Mouse (Mus musculus) mesoderm, embryonic 11.5 days (tissue): ENCODE measurements around the gene Polr1a.
"Not testable (repeated sequence)": the region's sequence is repeated elsewhere in the genome, so short reads cannot be mapped to it uniquely, and the experiment has no call there.

ENCODE experiments used
- DNase-seq: peaks from one replicate; pipeline ENCODE4 v3.0.0-alpha.2; 2012; ENCODE audit warnings: low read depth, low spot score

Polr1a gene

DNA sequence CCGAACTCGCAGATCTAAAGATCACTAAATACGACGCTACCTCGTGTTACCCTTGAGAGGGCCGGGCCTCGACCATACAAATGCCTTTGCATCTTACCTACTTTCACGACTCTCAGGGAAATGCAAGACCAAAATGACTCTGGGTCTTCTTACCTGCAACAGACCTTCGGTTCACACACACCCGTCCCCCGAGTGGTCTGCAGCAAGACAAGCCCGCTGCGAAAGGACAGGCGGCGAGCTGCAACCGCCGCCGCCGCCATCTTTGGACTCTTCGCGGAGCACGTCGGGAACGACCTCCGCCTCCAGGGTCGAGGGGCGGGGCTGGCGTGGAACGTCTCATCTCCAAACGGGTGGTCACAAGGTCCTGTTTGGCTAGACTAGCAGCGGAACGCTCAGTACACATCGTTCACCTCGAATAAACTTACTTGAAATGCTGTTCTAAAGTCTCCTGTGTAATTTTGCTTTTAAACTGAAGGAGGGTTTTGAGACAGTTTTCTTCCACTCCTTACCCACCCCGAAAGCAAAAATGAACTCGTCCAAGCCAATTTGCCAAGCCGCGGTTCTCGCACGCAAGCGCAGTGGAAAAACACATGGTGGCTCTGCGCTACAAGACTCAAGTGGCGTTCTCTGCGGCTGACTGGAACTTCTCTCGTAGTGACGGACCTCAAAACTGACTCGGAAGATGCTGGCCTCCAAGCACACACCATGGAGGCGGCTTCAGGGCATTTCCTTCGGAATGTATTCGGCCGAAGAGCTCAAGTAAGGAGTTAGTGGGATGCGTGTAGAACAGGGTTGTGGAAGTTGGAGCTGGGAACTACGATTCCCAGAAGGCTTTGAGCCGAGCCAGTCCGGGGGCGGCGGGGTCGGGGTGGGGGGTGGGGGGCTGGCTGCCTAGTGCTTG lies at the start of gene Polr1a, which contains the start of gene Ptcd3:
Gene Polr1a, plus strand, starts transcription at position 573 of the 901 bp plus-strand sequence.
Gene Ptcd3, minus strand, starts transcription at position 270 of the 901 bp plus-strand sequence.
- DNase-seq, result peak; percentile 94

GRCm38 (mm10) chr6:71867751-71868150 lies 41.1 kb upstream of the Polr1a start:
- DNase-seq, result no peak

DNA sequence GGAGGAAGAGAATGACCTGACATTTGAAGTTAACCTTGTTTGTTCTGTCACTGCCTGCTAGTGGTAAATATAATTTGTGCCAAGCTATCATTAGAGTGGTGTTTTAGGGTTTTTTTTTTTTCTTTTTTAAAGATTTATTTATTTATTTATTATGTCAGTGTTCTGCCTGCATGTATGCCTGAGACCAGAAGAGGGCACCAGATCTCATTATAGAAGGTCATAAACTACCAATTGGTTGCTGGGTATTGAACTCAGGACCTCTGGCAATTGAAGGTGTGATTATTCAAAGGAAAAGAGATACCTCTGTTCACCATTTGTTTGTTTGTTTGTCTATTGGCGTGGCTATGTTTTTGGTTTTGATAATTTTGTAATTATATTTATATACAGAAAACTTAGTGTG lies 40.0 kb upstream of the Polr1a start:
- DNase-seq, result peak; percentile 13

DNA sequence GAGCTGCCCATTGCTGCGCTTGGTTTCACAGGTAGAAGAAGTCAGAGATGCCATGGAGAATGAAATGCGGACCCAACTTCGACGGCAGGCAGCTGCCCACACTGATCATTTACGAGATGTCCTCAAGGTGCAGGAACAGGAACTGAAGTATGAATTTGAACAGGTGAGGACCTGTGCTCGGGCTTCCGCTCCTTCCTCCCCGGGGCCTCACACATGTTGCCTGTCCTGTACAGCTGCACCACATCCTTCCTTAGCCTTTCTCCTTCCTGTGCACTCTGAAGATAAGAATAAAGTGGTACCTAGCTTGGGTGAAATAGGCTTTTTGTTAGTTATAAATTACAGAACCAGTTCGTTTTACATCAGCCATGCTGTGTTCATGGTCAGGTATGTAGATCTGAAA lies 37.5 kb upstream of the Polr1a start:
- no peak for DNase-seq

DNA sequence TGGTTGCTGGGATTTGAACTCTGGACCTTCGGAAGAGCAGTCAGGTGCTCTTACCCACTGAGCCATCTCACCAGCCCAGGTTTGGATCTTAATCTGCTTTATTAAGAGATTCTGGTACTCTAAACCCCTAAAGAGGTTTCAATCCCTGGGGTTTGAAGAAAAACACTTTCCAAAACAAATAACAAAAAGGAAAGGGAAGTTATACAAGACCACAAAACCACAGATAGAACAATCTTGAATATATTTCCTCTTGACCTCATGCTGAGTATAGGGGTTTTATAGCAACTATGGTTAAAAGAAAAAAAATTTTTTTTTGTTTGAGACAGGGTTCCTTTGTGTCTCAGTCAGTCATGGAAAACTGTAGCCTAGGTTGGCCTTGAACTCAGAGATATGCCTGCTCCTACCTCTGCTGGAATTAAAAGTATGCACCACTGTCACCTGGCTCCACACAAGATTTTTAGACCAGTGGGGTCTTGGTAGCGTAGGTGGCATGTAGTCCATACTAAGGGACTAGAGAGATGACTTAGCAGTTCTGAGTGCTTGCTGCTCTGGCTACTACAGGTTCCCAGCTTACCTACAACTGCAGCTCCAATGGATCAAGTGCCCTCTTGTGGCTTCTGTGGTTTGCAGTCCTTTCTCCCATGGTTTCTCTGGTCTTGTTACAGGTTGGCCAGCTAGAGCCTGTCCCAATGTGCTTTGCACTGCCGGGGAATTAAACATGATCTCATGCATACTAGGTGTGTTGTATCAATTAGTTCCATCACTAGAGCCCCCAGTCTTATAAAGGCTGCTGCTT lies 30.7 kb upstream of the Polr1a start:
- DNase-seq, result no peak

DNA sequence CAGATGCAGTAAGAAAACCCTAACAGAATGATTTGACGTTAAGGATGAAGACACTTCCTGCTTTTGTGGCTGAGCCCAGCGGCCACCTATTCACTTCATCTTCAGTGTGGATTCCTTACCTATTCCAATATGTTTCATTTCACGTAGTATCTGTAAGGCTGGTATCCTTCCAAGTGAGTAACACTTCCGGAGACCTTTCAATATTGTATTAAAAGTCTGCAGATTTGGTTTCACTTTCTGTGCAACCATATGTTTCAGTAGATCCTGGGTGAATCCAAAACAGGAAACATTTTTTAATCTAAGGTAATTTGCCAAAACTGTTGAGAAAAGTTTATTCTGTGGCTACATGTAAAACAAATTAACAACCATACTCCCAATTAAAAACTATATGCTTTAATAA lies 15.6 kb upstream of the Polr1a start:
- no peak for DNase-seq

DNA sequence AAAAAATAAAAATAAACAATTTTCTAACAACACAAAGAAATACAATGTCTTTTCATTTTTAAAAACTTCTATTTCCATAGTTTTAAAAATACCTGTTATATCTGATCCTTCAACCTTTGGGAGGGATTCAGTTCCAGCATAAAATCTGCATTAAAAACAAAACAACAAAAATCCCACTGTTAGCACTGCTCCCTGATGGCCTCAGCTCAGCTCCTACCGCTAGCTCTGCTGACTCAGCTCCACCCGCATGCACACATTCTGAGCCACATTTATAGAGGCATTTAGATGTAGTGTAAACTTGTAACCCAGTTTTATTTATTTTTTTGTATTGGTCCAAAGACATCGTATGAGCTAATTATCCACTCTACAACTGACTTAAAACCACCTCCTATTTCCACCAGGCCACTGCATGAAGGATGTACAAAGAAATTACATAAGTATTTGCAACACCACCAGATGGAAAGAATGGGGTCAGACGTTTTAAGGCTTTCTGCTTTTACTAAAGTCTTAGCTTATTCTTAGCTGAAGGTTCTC lies 1.1 kb upstream of the Polr1a start:
- peak; percentile 4 for DNase-seq

- DNase-seq, result no peak
Measured at GRCm38 (mm10) chr6:71909384-71909783, 531 bp downstream of the Polr1a start.

GRCm38 (mm10) chr6:71909840-71910239 lies 987 bp downstream of the Polr1a start:
- peak; percentile 9 for DNase-seq

GRCm38 (mm10) chr6:71911686-71912450 lies 3.0 kb downstream of the Polr1a start:
- no peak for DNase-seq

GRCm38 (mm10) chr6:71920752-71921151 lies 11.9 kb downstream of the Polr1a start:
- DNase-seq, result no peak

GRCm38 (mm10) chr6:71925233-71925632 lies 16.4 kb downstream of the Polr1a start:
- DNase-seq, result not testable (repeated sequence)

GRCm38 (mm10) chr6:71927911-71928310 lies 19.1 kb downstream of the Polr1a start:
- DNase-seq, result peak; percentile 48

- DNase-seq, result no peak
Measured at GRCm38 (mm10) chr6:71930053-71930452, 21.2 kb downstream of the Polr1a start.

GRCm38 (mm10) chr6:71930830-71931437 lies 22.1 kb downstream of the Polr1a start:
- DNase-seq, result no peak

DNA sequence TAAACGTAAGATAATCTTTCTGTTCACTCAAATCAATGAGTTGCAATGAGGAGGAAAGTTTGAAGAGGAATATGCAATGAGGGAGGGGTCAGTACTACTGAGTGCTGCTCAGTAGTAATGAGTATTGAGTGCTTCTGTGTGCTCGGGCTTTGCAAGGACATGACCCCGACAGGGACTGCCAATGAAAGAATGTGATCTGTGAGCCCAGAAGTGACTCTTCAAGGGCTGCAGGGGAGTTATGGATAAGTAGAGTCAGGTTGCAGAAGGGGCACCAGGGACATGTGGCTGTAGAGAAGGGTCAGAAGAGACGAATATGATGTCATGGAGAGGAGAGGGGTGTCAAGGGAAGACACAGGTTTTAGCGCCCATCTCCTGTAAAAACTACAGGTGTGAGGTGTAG lies 23.5 kb downstream of the Polr1a start:
- no peak for DNase-seq

DNA sequence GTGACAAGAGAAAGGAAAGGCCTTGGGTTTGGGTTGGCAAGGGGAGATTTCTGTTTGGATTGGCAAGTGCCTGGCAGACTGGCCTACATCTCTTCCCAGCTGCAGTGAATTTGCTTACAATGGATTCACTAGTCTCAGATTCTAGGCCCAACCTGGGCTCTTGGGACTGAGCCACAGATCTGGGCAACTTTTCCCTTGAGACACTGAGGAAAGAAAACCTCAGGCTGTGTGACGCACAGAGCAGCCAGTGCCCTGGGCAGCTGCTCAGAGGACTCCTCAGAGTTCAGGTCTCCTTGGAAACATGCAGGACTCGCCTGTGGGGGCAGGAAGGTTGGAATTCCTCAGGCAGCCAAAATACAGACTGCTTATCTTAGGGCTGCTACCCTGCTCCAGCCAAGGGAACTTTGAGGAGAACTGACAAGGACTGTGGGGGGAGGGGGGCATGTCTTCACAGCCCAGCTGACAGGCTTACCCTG lies 25.3 kb downstream of the Polr1a start:
- DNase-seq, result peak; percentile 26

DNA sequence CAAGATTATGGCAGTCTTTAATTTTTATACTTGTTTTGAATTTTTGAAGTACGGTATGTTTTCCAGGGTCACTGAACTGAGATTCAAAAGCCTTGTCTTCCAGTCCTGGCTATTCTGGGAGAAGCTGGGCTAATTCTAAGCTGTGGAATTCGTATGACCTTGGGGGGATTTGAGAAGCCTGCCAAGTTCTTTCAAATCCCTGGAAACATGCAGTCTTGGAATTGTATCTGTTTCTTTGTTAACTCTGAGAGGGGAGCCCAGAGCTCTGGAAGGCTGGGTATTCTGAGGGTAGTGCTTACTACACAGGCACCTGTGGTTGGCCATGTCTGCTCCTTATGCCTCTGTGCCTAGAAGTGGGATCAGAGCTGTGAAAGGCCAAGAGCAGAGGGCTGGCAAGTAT lies 26.9 kb downstream of the Polr1a start:
- DNase-seq, result no peak

DNA sequence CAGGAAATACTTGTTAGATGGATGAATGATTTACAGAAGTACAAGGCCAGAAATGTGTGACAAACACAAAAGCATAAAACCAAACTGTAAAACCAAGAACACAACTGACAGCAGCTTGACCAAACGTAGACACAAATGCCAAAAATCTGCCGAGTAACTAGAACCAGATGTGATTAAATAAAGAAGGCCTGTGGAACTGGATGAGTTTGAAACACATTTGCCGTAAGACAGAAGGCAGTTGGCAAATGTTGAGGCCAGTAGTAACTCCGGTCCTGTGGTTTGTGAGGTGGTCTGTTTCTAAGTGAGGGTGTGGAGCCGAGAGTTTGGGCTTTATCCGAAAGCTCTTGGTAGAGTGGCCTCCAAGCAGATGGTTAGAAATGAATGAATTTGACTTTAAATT lies 32.1 kb downstream of the Polr1a start:
- DNase-seq, result peak; percentile 17

DNA sequence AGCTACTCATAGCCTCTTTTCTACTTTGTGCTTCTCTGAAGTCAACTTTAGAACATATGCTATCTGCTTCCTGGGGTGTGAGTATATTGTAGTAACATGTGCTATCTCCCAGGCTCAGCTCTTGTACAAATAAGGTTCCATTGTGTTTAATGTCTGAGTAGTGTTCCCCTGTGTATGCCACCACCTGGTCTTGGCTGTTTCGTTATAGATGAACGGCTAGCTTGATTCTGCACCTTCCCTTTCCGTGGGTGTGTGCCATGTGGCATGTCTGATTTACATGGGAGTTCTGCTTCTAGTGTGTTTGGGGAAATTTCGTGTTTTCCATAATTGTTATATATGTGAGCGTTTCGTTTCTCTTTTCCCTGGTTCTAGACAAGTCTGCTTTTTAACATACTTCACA lies 36.2 kb downstream of the Polr1a start:
- DNase-seq, result no peak

GRCm38 (mm10) chr6:71946121-71946520 lies 37.3 kb downstream of the Polr1a start:
- DNase-seq, result no peak
